Mouse (Mus musculus): ENCODE measurements around the gene Zfp326. TPM values are rescaled to one million over a fixed set of nuclear protein-coding genes. Genes with fewer than 3 reads are reported as not detected.
A peak's percentile ranks its signal among the peaks of the same experiment; 100 is the strongest.

The Zfp326 gene
- 55.3 and 57.8 TPM in 2 replicates for polyA plus RNA-seq (2015; fragmentation: Nextera tagmentation; extraction: Ambion mirVana)

GRCm38 (mm10) chr5:105876068-105876924 lies at the start of gene Zfp326:
Zfp326 (plus strand) TSS chr5:105876565.
- no peaks in the 10 kb centered on the region for H3K9me3 ChIP-seq
- peak within 1 kb of the TSS; percentile 66 for H3K4me2 ChIP-seq (replicated peaks)
- under 1% methylated on average over 70 of the region's 83 CpGs for WGBS
- peak within 1 kb of the TSS; percentile 82 for H3K27ac ChIP-seq (replicated peaks)
- peak; percentile 95 for ATAC-seq (replicated peaks)
- H3K4me3 ChIP-seq = peak within 1 kb of the TSS; percentile 84
- H3K4me1 ChIP-seq = peaks cover 30% of the 10 kb centered on the region
- peak within 1 kb of the TSS; percentile 97 for H3K9ac ChIP-seq (replicated peaks)
- 0 out of 2 replicates have a peak, but pooled peaks cover 2% of the 10 kb centered on the region for H3K36me3 ChIP-seq
- no peaks in the 10 kb centered on the region for H3K27me3 ChIP-seq

- H3K4me3 ChIP-seq = no peak overlapping the region
- no peak for ATAC-seq (replicated peaks)
- H3K27ac ChIP-seq (replicated peaks) = no peak overlapping the region
- H3K27me3 ChIP-seq = no peaks in the 10 kb centered on the region
- no peaks in the 10 kb centered on the region for H3K36me3 ChIP-seq
- WGBS = 72% methylated on average over 5 of the region's 5 CpGs
- no peaks in the 10 kb centered on the region for H3K9me3 ChIP-seq
- H3K4me2 ChIP-seq (replicated peaks) = no peak overlapping the region
- no peak overlapping the region for H3K9ac ChIP-seq (replicated peaks)
- H3K4me1 ChIP-seq = peaks cover 8% of the 10 kb centered on the region
These were observed 49.4 kb upstream of the Zfp326 start for GRCm38 (mm10) chr5:105826916-105827510.

- H3K9me3 ChIP-seq = no peaks in the 10 kb centered on the region
- 96% methylated on average over 3 of the region's 3 CpGs for WGBS
- no peak overlapping the region for H3K4me2 ChIP-seq (replicated peaks)
- no peak overlapping the region for H3K27ac ChIP-seq (replicated peaks)
- no peaks in the 10 kb centered on the region for H3K27me3 ChIP-seq
- peaks cover 3% of the 10 kb centered on the region for H3K4me1 ChIP-seq
- H3K36me3 ChIP-seq = no peaks in the 10 kb centered on the region
- ATAC-seq (replicated peaks) = no peak
- no peak overlapping the region for H3K9ac ChIP-seq (replicated peaks)
- no peak overlapping the region for H3K4me3 ChIP-seq
These were observed 48.3 kb upstream of the Zfp326 start for GRCm38 (mm10) chr5:105828050-105828449.

GRCm38 (mm10) chr5:105829008-105829586 lies 47.3 kb upstream of the Zfp326 start:
- H3K36me3 ChIP-seq = no peaks in the 10 kb centered on the region
- H3K27me3 ChIP-seq = no peaks in the 10 kb centered on the region
- no peak overlapping the region for H3K9ac ChIP-seq (replicated peaks)
- no peaks in the 10 kb centered on the region for H3K4me1 ChIP-seq
- 36% methylated on average over 7 of the region's 7 CpGs for WGBS
- H3K27ac ChIP-seq (replicated peaks) = no peak overlapping the region
- H3K4me3 ChIP-seq = no peak overlapping the region
- H3K4me2 ChIP-seq (replicated peaks) = no peak overlapping the region
- no peaks in the 10 kb centered on the region for H3K9me3 ChIP-seq
- ATAC-seq (replicated peaks) = no peak

GRCm38 (mm10) chr5:105832140-105832539 lies 44.2 kb upstream of the Zfp326 start:
- WGBS = 79% methylated on average over 7 of the region's 7 CpGs
- H3K4me2 ChIP-seq (replicated peaks) = no peak overlapping the region
- H3K27me3 ChIP-seq = no peaks in the 10 kb centered on the region
- ATAC-seq (replicated peaks) = no peak
- no peaks in the 10 kb centered on the region for H3K36me3 ChIP-seq
- no peak overlapping the region for H3K9ac ChIP-seq (replicated peaks)
- H3K4me3 ChIP-seq = no peak overlapping the region
- no peaks in the 10 kb centered on the region for H3K4me1 ChIP-seq
- no peak overlapping the region for H3K27ac ChIP-seq (replicated peaks)
- H3K9me3 ChIP-seq = no peaks in the 10 kb centered on the region

- ATAC-seq (replicated peaks) = no peak
- no peaks in the 10 kb centered on the region for H3K27me3 ChIP-seq
These were observed 42.4 kb upstream of the Zfp326 start for GRCm38 (mm10) chr5:105833923-105834322.

GRCm38 (mm10) chr5:105836006-105836405 lies 40.4 kb upstream of the Zfp326 start:
- H3K4me3 ChIP-seq = no peak overlapping the region
- no peak overlapping the region for H3K27ac ChIP-seq (replicated peaks)
- no peaks in the 10 kb centered on the region for H3K9me3 ChIP-seq
- 83% methylated on average over 9 of the region's 9 CpGs for WGBS
- H3K4me1 ChIP-seq = no peaks in the 10 kb centered on the region
- no peak overlapping the region for H3K9ac ChIP-seq (replicated peaks)
- no peaks in the 10 kb centered on the region for H3K27me3 ChIP-seq
- no peak for ATAC-seq (replicated peaks)
- no peak overlapping the region for H3K4me2 ChIP-seq (replicated peaks)
- H3K36me3 ChIP-seq = no peaks in the 10 kb centered on the region

More at GRCm38 (mm10) chr5:105833923-105834322, 42.4 kb upstream of the Zfp326 start:
- 66% methylated on average over 3 of the region's 3 CpGs for WGBS
- H3K9me3 ChIP-seq = no peaks in the 10 kb centered on the region
- no peaks in the 10 kb centered on the region for H3K4me1 ChIP-seq
- H3K36me3 ChIP-seq = no peaks in the 10 kb centered on the region
- H3K4me3 ChIP-seq = no peak overlapping the region
- no peak overlapping the region for H3K27ac ChIP-seq (replicated peaks)
- no peak overlapping the region for H3K4me2 ChIP-seq (replicated peaks)
- H3K9ac ChIP-seq (replicated peaks) = no peak overlapping the region

- 67% methylated on average over 13 of the region's 13 CpGs for WGBS
- Histone ChIP-seq H3K4me2 (replicated peaks) (no peak overlapping the region), H3K4me3 (no peak overlapping the region), H3K36me3 (no peaks in the 10 kb centered on the region), H3K9me3 (no peaks in the 10 kb centered on the region), H3K27ac (replicated peaks) (no peak overlapping the region), H3K9ac (replicated peaks) (no peak overlapping the region), H3K27me3 (no peaks in the 10 kb centered on the region), H3K4me1 (no peaks in the 10 kb centered on the region)
- no peak for ATAC-seq (replicated peaks)
These were observed 36.5 kb upstream of the Zfp326 start for GRCm38 (mm10) chr5:105839740-105840310.

- no peaks in the 10 kb centered on the region for H3K4me1 ChIP-seq
- 92% methylated on average over 10 of the region's 10 CpGs for WGBS
- H3K27me3 ChIP-seq = no peaks in the 10 kb centered on the region
These were observed 32.2 kb upstream of the Zfp326 start for GRCm38 (mm10) chr5:105844044-105844753.

GRCm38 (mm10) chr5:105845041-105845440 lies 31.3 kb upstream of the Zfp326 start:
- Histone ChIP-seq H3K9ac (replicated peaks) (no peak overlapping the region), H3K36me3 (no peaks in the 10 kb centered on the region), H3K4me3 (no peak overlapping the region), H3K4me2 (replicated peaks) (no peak overlapping the region), H3K27ac (replicated peaks) (no peak overlapping the region), H3K27me3 (no peaks in the 10 kb centered on the region), H3K4me1 (peaks cover 4% of the 10 kb centered on the region; the same call in 1 of the 2 replicates), H3K9me3 (no peaks in the 10 kb centered on the region)
- ATAC-seq (replicated peaks) = no peak
- 87% methylated on average over 2 of the region's 2 CpGs for WGBS

More at GRCm38 (mm10) chr5:105844044-105844753, 32.2 kb upstream of the Zfp326 start:
- H3K27ac ChIP-seq (replicated peaks) = no peak overlapping the region
- no peak overlapping the region for H3K4me3 ChIP-seq
- H3K36me3 ChIP-seq = no peaks in the 10 kb centered on the region
- H3K4me2 ChIP-seq (replicated peaks) = no peak overlapping the region
- ATAC-seq (replicated peaks) = no peak
- no peaks in the 10 kb centered on the region for H3K9me3 ChIP-seq
- no peak overlapping the region for H3K9ac ChIP-seq (replicated peaks)

GRCm38 (mm10) chr5:105847726-105848125 lies 28.6 kb upstream of the Zfp326 start:
- H3K9me3 ChIP-seq = no peaks in the 10 kb centered on the region
- H3K4me1 ChIP-seq = peaks cover 4% of the 10 kb centered on the region; the same call in 1 of the 2 replicates
- no peak overlapping the region for H3K9ac ChIP-seq (replicated peaks)
- H3K27me3 ChIP-seq = no peaks in the 10 kb centered on the region
- H3K4me3 ChIP-seq = no peak overlapping the region
- WGBS = 88% methylated on average over 8 of the region's 8 CpGs
- H3K27ac ChIP-seq (replicated peaks) = no peak overlapping the region
- H3K4me2 ChIP-seq (replicated peaks) = no peak overlapping the region
- no peaks in the 10 kb centered on the region for H3K36me3 ChIP-seq
- ATAC-seq (replicated peaks) = no peak
